Mouse (Mus musculus) neural tube, embryonic 11.5 days (tissue): ENCODE measurements around the gene Dst. TPM values are rescaled to one million over a fixed set of nuclear protein-coding genes. Genes with fewer than 3 reads are reported as not detected.

Experiments used
- ATAC-seq: fragments of 200-750 bp; cut with Nextera tagmentation; 2 replicates; pipeline ENCODE4 v1.8.0; 2017; ENCODE audit warnings: moderate number of reproducible peaks, mild to moderate bottlenecking, moderate TSS enrichment, moderate library complexity; ENCODE audit not compliant: insufficient read depth, low FRiP score, low TSS enrichment
- DNase-seq: peaks from one replicate; pipeline ENCODE4 v3.0.0-alpha.2; 2015; ENCODE audit warnings: low spot score
- H3K27ac ChIP-seq: fragments of 300-500 bp; sonication (generic); 2 replicates; pipeline ENCODE4 v1.5.1; 2014; ENCODE audit warnings: low read depth, mild to moderate bottlenecking, low read length
- H3K27me3 ChIP-seq: fragments of 300-500 bp; sonication (generic); 2 replicates; pipeline ENCODE4 v1.6.1; 2014; ENCODE audit warnings: mild to moderate bottlenecking, low read length, mixed read lengths; ENCODE audit not compliant: control insufficient read depth, insufficient read depth
- H3K36me3 ChIP-seq: fragments of 300-500 bp; sonication (generic); 2 replicates; pipeline ENCODE4 v1.6.1; 2014; ENCODE audit warnings: mild to moderate bottlenecking, low read length, moderate library complexity, mixed read lengths; ENCODE audit not compliant: control insufficient read depth, insufficient read depth
- H3K4me1 ChIP-seq: fragments of 300-500 bp; sonication (generic); 2 replicates; pipeline ENCODE4 v1.6.1; 2014; ENCODE audit warnings: low read length, mixed read lengths; ENCODE audit not compliant: control insufficient read depth, insufficient read depth
- H3K4me2 ChIP-seq: fragments of 300-500 bp; sonication (generic); 2 replicates; pipeline ENCODE4 v1.6.1; 2014; ENCODE audit warnings: low read depth, mild to moderate bottlenecking, moderate library complexity
- H3K4me3 ChIP-seq: fragments of 300-500 bp; sonication (generic); 2 replicates; pipeline ENCODE4 v1.5.1; 2014; ENCODE audit warnings: low read depth, low read length
- H3K9ac ChIP-seq: fragments of 300-500 bp; sonication (generic); 2 replicates; pipeline ENCODE4 v1.6.1; 2014; ENCODE audit warnings: mild to moderate bottlenecking, low read length
- H3K9me3 ChIP-seq: fragments of 300-500 bp; sonication (generic); 2 replicates; pipeline ENCODE4 v1.6.1; 2016; ENCODE audit warnings: low read length; ENCODE audit not compliant: control insufficient read depth
- WGBS: fragments of 180-500 bp; shearing (Covaris S2); extraction: QIAGEN DNeasy Blood & Tissue Kit; methylation state at CpG from one replicate; pipeline ENCODE4 v1.1.7; 2014; 5-methylcytosine and 5-hydroxymethylcytosine counted together
- polyA plus RNA-seq: library from polyadenylated mRNA; unstranded; fragments of >200 nt; fragmentation: Nextera tagmentation; extraction: Ambion mirVana; gene quantifications from 2 replicates; pipeline ENCODE4 v1.2.1, GENCODE M21; 2014

Gene Dst
- polyA plus RNA-seq, 1 experiment from 2014 or later: 46.2 TPM

DNA sequence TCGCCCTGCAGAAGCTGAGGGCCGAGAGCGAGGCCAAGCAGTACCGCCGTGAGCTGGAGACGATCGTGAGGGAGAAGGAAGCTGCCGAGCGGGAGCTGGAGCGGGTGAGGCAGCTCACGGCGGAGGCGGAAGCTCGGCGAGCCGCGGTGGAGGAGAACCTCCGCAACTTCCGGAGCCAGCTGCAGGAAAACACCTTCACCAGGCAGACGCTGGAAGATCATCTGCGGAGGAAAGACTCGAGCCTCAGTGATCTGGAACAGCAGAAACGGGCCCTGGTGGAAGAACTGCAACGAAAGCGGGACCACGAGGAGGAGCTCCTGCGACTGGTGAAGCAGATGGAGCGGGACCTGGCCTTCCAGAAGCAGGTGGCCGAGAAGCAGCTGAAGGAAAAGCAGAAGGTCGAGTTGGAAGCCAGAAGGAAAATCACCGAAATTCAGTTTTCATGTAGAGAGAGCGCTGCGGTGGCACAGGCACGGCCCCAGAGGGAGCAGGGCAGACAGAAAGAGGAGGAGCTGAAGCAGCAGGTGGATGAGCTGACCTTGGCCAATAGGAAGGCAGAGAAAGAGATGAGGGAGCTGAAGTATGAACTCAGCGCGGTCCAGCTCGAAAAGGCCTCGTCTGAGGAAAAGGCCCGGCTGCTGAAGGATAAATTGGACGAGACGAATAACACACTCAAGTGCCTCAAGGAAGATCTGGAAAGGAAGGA lies 270.1 kb downstream of the Dst start:
- Histone ChIP-seq H3K27ac (no peak overlapping the region), H3K36me3 (peaks cover 5% of the 10 kb centered on the region), H3K9me3 (no peaks in the 10 kb centered on the region), H3K27me3 (no peaks in the 10 kb centered on the region), H3K9ac (no peak overlapping the region), H3K4me3 (no peak overlapping the region), H3K4me2 (no peak overlapping the region), H3K4me1 (peaks cover under 1% of the 10 kb centered on the region; the same call in 1 of the 2 replicates)
- ATAC-seq (no peak), DNase-seq (no peak)
- 93% methylated on average over 41 of the region's 41 CpGs for whole genome bisulfite sequencing

DNA sequence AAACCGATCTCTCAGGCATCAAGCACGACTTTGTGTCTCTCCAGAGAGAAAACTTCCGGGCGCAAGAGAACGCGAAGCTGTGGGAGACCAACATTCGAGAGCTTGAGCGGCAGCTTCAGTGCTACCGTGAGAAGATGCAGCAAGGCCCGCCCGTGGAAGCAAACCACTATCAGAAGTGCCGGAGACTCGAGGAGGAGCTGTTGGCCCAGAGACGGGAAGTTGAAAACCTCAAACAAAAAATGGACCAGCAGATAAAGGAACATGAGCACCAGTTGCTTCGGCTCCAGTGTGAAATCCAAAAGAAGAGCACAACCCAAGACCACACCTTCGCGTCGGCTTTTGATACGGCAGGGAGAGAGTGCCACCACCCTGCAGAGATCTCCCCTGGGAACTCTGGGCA lies 271.7 kb downstream of the Dst start:
- Histone ChIP-seq H3K27me3 (no peaks in the 10 kb centered on the region), H3K4me2 (no peak overlapping the region), H3K36me3 (peaks cover 3% of the 10 kb centered on the region), H3K9ac (no peak overlapping the region), H3K4me3 (no peak overlapping the region), H3K27ac (no peak overlapping the region), H3K9me3 (no peaks in the 10 kb centered on the region), H3K4me1 (peaks cover 9% of the 10 kb centered on the region; the same call in 1 of the 2 replicates)
- WGBS: 97% methylated on average over 19 of the region's 19 CpGs
- ATAC-seq: no peak
- DNase-seq: no peak

DNA sequence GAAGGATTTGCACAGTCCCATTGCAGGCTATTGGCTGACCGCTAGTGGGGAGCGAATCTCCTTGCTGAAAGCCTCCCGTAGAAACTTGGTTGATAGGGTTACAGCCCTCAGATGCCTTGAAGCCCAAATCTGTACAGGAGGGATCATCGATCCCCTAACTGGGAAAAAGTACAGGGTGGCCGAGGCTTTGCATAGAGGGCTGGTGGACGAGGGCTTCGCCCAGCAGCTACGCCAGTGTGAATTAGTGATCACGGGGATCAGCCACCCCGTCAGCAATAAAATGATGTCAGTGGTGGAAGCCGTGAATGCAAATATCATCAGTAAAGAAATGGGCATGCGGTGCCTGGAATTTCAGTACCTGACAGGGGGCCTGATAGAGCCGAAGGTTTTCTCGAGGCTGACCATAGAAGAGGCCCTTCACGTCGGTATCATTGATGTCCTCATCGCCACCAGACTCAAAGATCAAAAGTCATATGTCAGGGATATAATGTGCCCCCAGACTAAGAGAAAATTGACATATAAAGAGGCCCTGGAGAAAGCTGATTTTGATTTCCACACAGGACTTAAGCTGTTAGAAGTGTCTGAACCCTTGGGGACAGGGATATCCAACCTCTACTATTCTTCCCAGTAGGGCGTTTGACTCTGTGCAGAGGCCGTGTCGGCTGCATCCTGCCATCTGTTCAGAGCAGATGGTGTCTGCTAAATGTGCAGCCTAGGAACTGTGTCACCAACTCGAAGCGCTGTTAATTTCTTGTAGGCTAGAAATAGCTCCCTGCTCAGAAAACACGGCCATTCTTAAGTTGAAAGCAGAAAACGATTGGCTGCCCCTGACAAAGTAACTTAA lies 274.6 kb downstream of the Dst start:
- Histone ChIP-seq H3K27me3 (no peaks in the 10 kb centered on the region), H3K36me3 (peaks cover 3% of the 10 kb centered on the region), H3K27ac (peak overlapping the region; percentile 67), H3K4me3 (no peak overlapping the region), H3K4me1 (peaks cover 9% of the 10 kb centered on the region; the same call in 1 of the 2 replicates), H3K9me3 (no peaks in the 10 kb centered on the region), H3K9ac (no peak overlapping the region), H3K4me2 (no peak overlapping the region)
- peak; percentile 88 for ATAC-seq
- DNase-seq: peak; percentile 30
- 63% methylated on average over 24 of the region's 24 CpGs for WGBS

DNA sequence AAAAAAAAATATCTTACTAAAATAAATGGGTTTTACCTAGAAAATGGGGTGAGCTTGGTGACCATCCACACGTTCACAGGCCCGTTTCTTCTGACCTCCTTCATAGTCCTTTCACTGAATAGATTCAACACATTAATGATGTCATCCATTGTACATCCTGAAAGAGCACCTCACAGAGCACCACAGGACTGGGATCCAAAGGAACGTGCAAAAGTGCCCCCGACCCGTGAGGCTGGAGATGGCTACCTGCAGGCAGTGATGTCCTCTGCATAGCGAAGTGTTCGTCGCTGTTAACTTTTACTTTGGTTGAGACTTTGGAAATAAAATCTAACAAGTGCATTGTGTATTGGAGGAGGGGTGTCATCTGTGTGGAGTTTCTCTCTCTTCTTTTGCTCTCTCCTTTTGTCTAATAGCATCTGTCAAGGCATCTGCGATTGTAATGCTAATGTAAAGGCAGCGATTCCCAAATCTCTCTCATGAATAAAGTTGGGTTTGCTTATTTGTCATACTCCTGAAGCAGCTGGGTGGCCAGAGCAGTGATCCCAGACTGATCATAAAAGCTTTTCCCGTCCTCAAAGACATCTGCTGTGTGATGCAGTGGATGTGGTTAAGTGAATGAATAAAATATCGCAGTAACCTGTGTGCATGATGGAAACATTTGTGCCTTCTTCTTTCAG lies 275.4 kb downstream of the Dst start:
- Histone ChIP-seq H3K9me3 (no peaks in the 10 kb centered on the region), H3K4me2 (no peak overlapping the region), H3K4me1 (peaks cover 9% of the 10 kb centered on the region; the same call in 1 of the 2 replicates), H3K27ac (peak overlapping the region; percentile 67), H3K4me3 (no peak overlapping the region), H3K27me3 (no peaks in the 10 kb centered on the region), H3K36me3 (no peaks in the 10 kb centered on the region; the same call in 1 of the 2 replicates), H3K9ac (no peak overlapping the region)
- 58% methylated on average over 12 of the region's 12 CpGs for WGBS
- DNase-seq (peak; percentile 46), ATAC-seq (peak; percentile 72)

DNA sequence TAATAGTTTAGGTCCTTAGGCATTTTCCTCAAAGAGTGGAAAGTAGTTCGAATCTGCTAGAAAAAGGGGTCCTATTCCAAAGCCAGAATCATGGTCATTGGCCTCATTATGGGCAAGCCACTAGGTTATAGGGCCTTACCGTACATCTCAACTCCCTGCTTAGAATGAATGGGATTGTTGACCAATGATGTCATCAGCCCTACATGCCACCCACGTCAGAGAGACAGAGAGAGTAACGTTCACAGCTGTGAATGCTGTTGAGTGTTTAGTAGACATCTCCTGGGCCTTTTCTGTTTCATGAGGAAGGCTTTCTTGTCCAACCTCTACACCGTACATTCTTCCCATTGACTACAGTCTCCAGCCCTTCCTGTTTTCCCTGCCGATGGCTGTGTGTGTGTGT lies 276.2 kb downstream of the Dst start:
- Histone ChIP-seq H3K36me3 (peaks cover 4% of the 10 kb centered on the region; the same call in 1 of the 2 replicates), H3K9me3 (no peaks in the 10 kb centered on the region), H3K4me2 (no peak overlapping the region), H3K4me1 (peaks cover 9% of the 10 kb centered on the region; the same call in 1 of the 2 replicates), H3K9ac (no peak overlapping the region), H3K27me3 (no peaks in the 10 kb centered on the region), H3K4me3 (no peak overlapping the region), H3K27ac (no peak overlapping the region)
- WGBS: 68% methylated on average over 6 of the region's 6 CpGs
- no peak for DNase-seq
- no peak for ATAC-seq

DNA sequence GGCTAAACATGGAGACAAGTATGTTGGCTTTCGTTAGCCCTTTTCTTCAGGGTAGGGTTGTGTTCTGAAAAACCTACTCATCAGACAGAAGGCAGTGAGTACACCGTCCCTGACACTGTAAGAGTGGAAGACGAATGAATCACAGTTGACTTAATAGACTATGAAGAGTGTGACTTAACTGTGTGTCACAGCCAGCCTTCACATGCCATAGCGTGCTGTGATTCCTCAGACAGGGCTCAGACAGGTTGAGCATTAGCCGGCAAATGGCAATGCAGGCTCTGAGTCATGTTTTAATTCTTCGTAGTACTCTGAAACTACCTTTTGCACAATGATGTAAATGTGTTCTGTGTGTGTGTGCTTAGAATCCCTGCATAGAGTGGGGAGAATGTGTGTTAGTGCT lies 278.0 kb downstream of the Dst start:
- Histone ChIP-seq H3K4me1 (peaks cover 9% of the 10 kb centered on the region; the same call in 1 of the 2 replicates), H3K9ac (no peak overlapping the region), H3K4me3 (no peak overlapping the region), H3K4me2 (no peak overlapping the region), H3K27me3 (no peaks in the 10 kb centered on the region), H3K9me3 (no peaks in the 10 kb centered on the region), H3K27ac (no peak overlapping the region), H3K36me3 (peaks cover 4% of the 10 kb centered on the region; the same call in 1 of the 2 replicates)
- WGBS: 90% methylated on average over 6 of the region's 6 CpGs
- ATAC-seq (no peak), DNase-seq (no peak)

DNA sequence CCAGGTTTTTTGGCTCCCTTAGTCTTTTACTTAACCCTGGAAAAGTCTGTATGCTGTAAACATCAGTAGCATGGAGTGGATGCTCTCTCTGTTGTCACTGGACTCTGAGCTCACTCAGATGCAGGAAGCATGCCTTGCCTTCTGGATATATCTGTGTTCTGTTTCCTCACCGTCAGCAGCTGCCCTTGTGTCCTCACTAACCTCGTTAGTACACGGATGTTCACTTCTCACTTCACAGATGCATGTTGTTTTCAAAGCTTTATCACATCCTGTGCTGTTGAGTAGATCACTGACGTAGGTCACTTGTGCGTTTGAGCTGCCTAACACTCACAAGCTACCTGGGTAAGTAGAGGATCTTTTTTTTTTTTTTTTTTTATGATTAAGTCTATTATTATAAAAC lies 279.5 kb downstream of the Dst start:
- DNase-seq: no peak
- H3K4me2 ChIP-seq: no peak overlapping the region
- H3K4me3 ChIP-seq: no peak overlapping the region
- no peaks in the 10 kb centered on the region for H3K27me3 ChIP-seq
- H3K9ac ChIP-seq: no peak overlapping the region
- H3K4me1 ChIP-seq: peaks cover 9% of the 10 kb centered on the region; the same call in 1 of the 2 replicates
- H3K9me3 ChIP-seq: no peaks in the 10 kb centered on the region
- no peak overlapping the region for H3K27ac ChIP-seq
- no peak for ATAC-seq
- 85% methylated on average over 5 of the region's 5 CpGs for WGBS
- H3K36me3 ChIP-seq: peaks cover 6% of the 10 kb centered on the region

DNA sequence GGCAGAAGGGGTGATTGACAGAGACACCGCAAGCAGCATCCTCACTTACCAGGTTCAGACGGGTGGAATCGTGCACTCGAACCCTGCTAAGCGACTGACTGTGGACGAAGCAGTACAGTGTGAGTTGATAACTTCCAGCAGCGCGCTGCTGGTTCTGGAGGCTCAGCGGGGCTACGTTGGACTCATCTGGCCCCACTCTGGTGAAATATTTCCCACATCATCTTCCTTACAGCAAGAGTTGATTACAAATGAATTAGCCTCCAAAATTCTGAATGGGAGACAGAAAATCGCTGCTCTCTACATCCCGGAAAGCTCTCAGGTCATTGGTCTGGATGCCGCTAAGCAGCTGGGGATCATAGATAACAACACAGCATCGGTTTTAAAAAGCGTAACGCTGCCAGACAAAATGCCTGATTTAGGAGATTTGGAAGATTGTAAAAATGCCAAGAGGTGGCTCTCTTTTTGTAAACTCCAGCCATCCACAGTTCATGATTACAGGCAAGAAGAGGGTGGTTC lies 280.8 kb downstream of the Dst start:
- 93% methylated on average over 16 of the region's 16 CpGs for WGBS
- Histone ChIP-seq H3K27me3 (no peaks in the 10 kb centered on the region), H3K4me1 (peaks cover 2% of the 10 kb centered on the region; the same call in 1 of the 2 replicates), H3K27ac (no peak overlapping the region), H3K36me3 (peaks cover 8% of the 10 kb centered on the region), H3K4me3 (no peak overlapping the region), H3K9ac (no peak overlapping the region), H3K9me3 (no peaks in the 10 kb centered on the region), H3K4me2 (no peak overlapping the region)
- DNase-seq: no peak
- ATAC-seq: no peak
